Mouse (Mus musculus): ENCODE data around the gene Gm45783.
"Not testable (repeated sequence)": the region's sequence is repeated elsewhere in the genome, so short reads cannot be mapped to it uniquely, and the experiment has no call there.

The Gm45783 gene

GRCm38 (mm10) chr7:7374431-7374830, at the start of gene Gm45783:
Gene Gm45783, minus strand, starts transcription at chr7:7374573.
- not testable (repeated sequence) for DNase-seq (ENCODE audit: extremely low read depth, insufficient read length, low spot score)

- not testable (repeated sequence) for DNase-seq (ENCODE audit: extremely low read depth, insufficient read length, low spot score)
Observed at GRCm38 (mm10) chr7:7399603-7400002, 25.2 kb upstream of the Gm45783 start, which contains the start of gene Vmn2r31. Gene Vmn2r31, minus strand, starts transcription at chr7:7399703.

- not testable (repeated sequence) for DNase-seq (ENCODE audit: extremely low read depth, insufficient read length, low spot score)
Observed at GRCm38 (mm10) chr7:7337509-7337908, 36.9 kb downstream of the Gm45783 start, which contains the start of gene Vmn2r30. Gene Vmn2r30, minus strand, starts transcription at chr7:7337609.

- DNase-seq (ENCODE audit: extremely low read depth, insufficient read length, low spot score), result peak; percentile 14
Observed at GRCm38 (mm10) chr7:7295595-7295994, 78.8 kb downstream of the Gm45783 start.
